Mouse (Mus musculus): Measurements from ENCODE around the gene Shc4. TPM values are rescaled to one million over a fixed set of nuclear protein-coding genes. Genes with fewer than 3 reads are reported as not detected.

The Shc4 gene
- polyA plus RNA-seq, 1 experiment: 0.57 TPM

GRCm38 (mm10) chr2:125716599-125716998 is 7.3 kb downstream of the Shc4 start:
- DNase-seq: no peak
- H3K36me3 ChIP-seq (ENCODE audit: control insufficient read depth, insufficient read depth, low read length): no peaks in the 10 kb centered on the region
- no peak overlapping the region for H3K27ac ChIP-seq (ENCODE audit: control insufficient read depth, insufficient read depth, low read length)
- WGBS: 91% methylated on average over 8 of the region's 8 CpGs
- TF ChIP-seq CTCF (IDR thresholded peaks at IDR 0.05; ENCODE audit: borderline replicate concordance, control insufficient read depth, extremely low read depth, insufficient read depth, low read length, poor library complexity) (no peak), POLR2A (IDR thresholded peaks at IDR 0.05; ENCODE audit: control insufficient read depth, extremely low read depth, insufficient read depth, low read length, poor library complexity) (no peak)
- H3K4me1 ChIP-seq (replicated peaks; ENCODE audit: control insufficient read depth, insufficient read depth, low read length): no peaks in the 10 kb centered on the region
- no peaks in the 10 kb centered on the region for H3K27me3 ChIP-seq (ENCODE audit: control insufficient read depth, insufficient read depth, low read length)
- H3K4me3 ChIP-seq (ENCODE audit: control insufficient read depth, insufficient read depth, low read length): no peak overlapping the region

- Histone ChIP-seq H3K4me1 (replicated peaks; ENCODE audit: control insufficient read depth, insufficient read depth, low read length) (peaks cover 8% of the 10 kb centered on the region), H3K27ac (ENCODE audit: control insufficient read depth, insufficient read depth, low read length) (no peak overlapping the region), H3K36me3 (ENCODE audit: control insufficient read depth, insufficient read depth, low read length) (no peaks in the 10 kb centered on the region), H3K4me3 (ENCODE audit: control insufficient read depth, insufficient read depth, low read length) (no peak overlapping the region), H3K27me3 (ENCODE audit: control insufficient read depth, insufficient read depth, low read length) (no peaks in the 10 kb centered on the region)
- no peak for TF ChIP-seq CTCF (IDR thresholded peaks at IDR 0.05; ENCODE audit: borderline replicate concordance, control insufficient read depth, extremely low read depth, insufficient read depth, low read length, poor library complexity)
- no peak for TF ChIP-seq POLR2A (IDR thresholded peaks at IDR 0.05; ENCODE audit: control insufficient read depth, extremely low read depth, insufficient read depth, low read length, poor library complexity)
- no peak for DNase-seq
- 92% methylated on average over 5 of the region's 5 CpGs for WGBS
Measured at GRCm38 (mm10) chr2:125706510-125706921, 17.4 kb downstream of the Shc4 start.

GRCm38 (mm10) chr2:125704907-125705631 is 18.9 kb downstream of the Shc4 start:
- DNase-seq: no peak
- Histone ChIP-seq H3K4me1 (replicated peaks; ENCODE audit: control insufficient read depth, insufficient read depth, low read length) (peaks cover 8% of the 10 kb centered on the region), H3K4me3 (ENCODE audit: control insufficient read depth, insufficient read depth, low read length) (no peak overlapping the region), H3K36me3 (ENCODE audit: control insufficient read depth, insufficient read depth, low read length) (no peaks in the 10 kb centered on the region), H3K27me3 (ENCODE audit: control insufficient read depth, insufficient read depth, low read length) (no peaks in the 10 kb centered on the region), H3K27ac (ENCODE audit: control insufficient read depth, insufficient read depth, low read length) (no peak overlapping the region)
- 96% methylated on average over 12 of the region's 12 CpGs for WGBS
- no peak for TF ChIP-seq CTCF (IDR thresholded peaks at IDR 0.05; ENCODE audit: borderline replicate concordance, control insufficient read depth, extremely low read depth, insufficient read depth, low read length, poor library complexity)
- TF ChIP-seq POLR2A (IDR thresholded peaks at IDR 0.05; ENCODE audit: control insufficient read depth, extremely low read depth, insufficient read depth, low read length, poor library complexity): no peak

GRCm38 (mm10) chr2:125702851-125703250 is 21.1 kb downstream of the Shc4 start:
- no peak for DNase-seq
- Histone ChIP-seq H3K4me3 (ENCODE audit: control insufficient read depth, insufficient read depth, low read length) (no peak overlapping the region), H3K27ac (ENCODE audit: control insufficient read depth, insufficient read depth, low read length) (no peak overlapping the region), H3K36me3 (ENCODE audit: control insufficient read depth, insufficient read depth, low read length) (no peaks in the 10 kb centered on the region), H3K27me3 (ENCODE audit: control insufficient read depth, insufficient read depth, low read length) (no peaks in the 10 kb centered on the region), H3K4me1 (replicated peaks; ENCODE audit: control insufficient read depth, insufficient read depth, low read length) (peaks cover 8% of the 10 kb centered on the region)
- WGBS: 96% methylated on average over 2 of the region's 2 CpGs
- TF ChIP-seq CTCF (IDR thresholded peaks at IDR 0.05; ENCODE audit: borderline replicate concordance, control insufficient read depth, extremely low read depth, insufficient read depth, low read length, poor library complexity): no peak
- TF ChIP-seq POLR2A (IDR thresholded peaks at IDR 0.05; ENCODE audit: control insufficient read depth, extremely low read depth, insufficient read depth, low read length, poor library complexity): no peak

- WGBS: 87% methylated on average over 2 of the region's 2 CpGs
- Histone ChIP-seq H3K36me3 (ENCODE audit: control insufficient read depth, insufficient read depth, low read length) (no peaks in the 10 kb centered on the region), H3K4me3 (ENCODE audit: control insufficient read depth, insufficient read depth, low read length) (no peak overlapping the region), H3K27ac (ENCODE audit: control insufficient read depth, insufficient read depth, low read length) (no peak overlapping the region), H3K4me1 (replicated peaks; ENCODE audit: control insufficient read depth, insufficient read depth, low read length) (peaks cover 2% of the 10 kb centered on the region; the same call in 1 of the 2 replicates), H3K27me3 (ENCODE audit: control insufficient read depth, insufficient read depth, low read length) (no peaks in the 10 kb centered on the region)
- TF ChIP-seq POLR2A (IDR thresholded peaks at IDR 0.05; ENCODE audit: control insufficient read depth, extremely low read depth, insufficient read depth, low read length, poor library complexity) (no peak), CTCF (IDR thresholded peaks at IDR 0.05; ENCODE audit: borderline replicate concordance, control insufficient read depth, extremely low read depth, insufficient read depth, low read length, poor library complexity) (no peak)
- DNase-seq: no peak
Measured at GRCm38 (mm10) chr2:125701606-125702005, 22.3 kb downstream of the Shc4 start.

- no peak for DNase-seq
Measured at GRCm38 (mm10) chr2:125696219-125696618, 27.7 kb downstream of the Shc4 start.

More at GRCm38 (mm10) chr2:125696219-125696618, 27.7 kb downstream of the Shc4 start:
- Histone ChIP-seq H3K36me3 (ENCODE audit: control insufficient read depth, insufficient read depth, low read length) (no peaks in the 10 kb centered on the region), H3K4me3 (ENCODE audit: control insufficient read depth, insufficient read depth, low read length) (no peak overlapping the region), H3K27me3 (ENCODE audit: control insufficient read depth, insufficient read depth, low read length) (no peaks in the 10 kb centered on the region), H3K4me1 (replicated peaks; ENCODE audit: control insufficient read depth, insufficient read depth, low read length) (peaks cover 5% of the 10 kb centered on the region), H3K27ac (ENCODE audit: control insufficient read depth, insufficient read depth, low read length) (no peak overlapping the region)
- 72% methylated on average over 2 of the region's 2 CpGs for WGBS
- TF ChIP-seq POLR2A (IDR thresholded peaks at IDR 0.05; ENCODE audit: control insufficient read depth, extremely low read depth, insufficient read depth, low read length, poor library complexity) (no peak), CTCF (IDR thresholded peaks at IDR 0.05; ENCODE audit: borderline replicate concordance, control insufficient read depth, extremely low read depth, insufficient read depth, low read length, poor library complexity) (no peak)

All from thymus, adult 2 months (tissue).